8 mouse cellular contexts compared by ENCODE assay signal in the genomic region with DNA sequence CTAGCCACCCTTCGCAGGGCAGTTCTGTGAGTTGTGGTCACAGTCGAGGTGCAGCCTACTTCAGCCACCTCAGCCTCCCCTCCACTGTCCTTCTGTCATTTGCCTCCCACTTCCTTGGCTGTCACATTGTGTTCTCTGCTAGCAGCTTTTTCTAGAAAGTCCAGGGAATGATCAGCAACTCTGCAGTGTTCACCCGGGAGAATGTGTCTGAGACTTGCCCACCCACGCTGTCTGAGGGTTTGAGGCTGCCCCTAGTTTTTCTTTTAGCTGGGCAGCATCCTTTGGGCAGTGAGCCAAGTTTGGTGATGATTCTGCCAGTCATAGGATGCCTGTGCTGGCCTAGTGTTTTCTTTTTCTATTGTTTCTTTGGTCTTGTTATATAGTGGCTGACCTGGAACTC. TPM values are rescaled to one million over a fixed set of nuclear protein-coding genes. Genes with fewer than 3 reads are reported as not detected.
A peak's percentile ranks its signal among the peaks of the same experiment; 100 is the strongest.
DNase-seq lines count a peak whose midpoint lies in the region; ATAC-seq and TF ChIP-seq lines count a peak whose summit lies in the region.

No protein-coding gene starts in this region.

- TF ChIP-seq CTCF in liver, embryonic 14.5 days (IDR thresholded peaks at IDR 0.05; ENCODE audit: low read depth): no peak

- no peaks in the 10 kb centered on the region for H3K27me3 ChIP-seq in heart, embryonic 15.5 days
- no peaks in the 10 kb centered on the region for H3K27me3 ChIP-seq in liver, embryonic 14.5 days (ENCODE audit: control insufficient read depth, insufficient read depth, low read length)

- no peaks in the 10 kb centered on the region for H3K9me3 ChIP-seq in heart, embryonic 15.5 days (replicated peaks)
- no peaks in the 10 kb centered on the region for H3K9me3 ChIP-seq in liver, embryonic 14.5 days (ENCODE audit: control insufficient read depth, low read length)

- TF ChIP-seq EP300 in liver, embryonic 14.5 days (IDR thresholded peaks at IDR 0.05; ENCODE audit: low read depth): no peak

- WGBS in heart, embryonic 15.5 days: 54% methylated on average over 4 of the region's 4 CpGs
- 49% methylated on average over 4 of the region's 4 CpGs for WGBS in liver, embryonic 14.5 days (ENCODE audit: insufficient replicate concordance)

- H3K4me3 ChIP-seq in brown adipose tissue, adult 24 weeks (ENCODE audit: insufficient read depth, low read depth, low read length): peak overlapping the region; percentile 94
- H3K4me3 ChIP-seq in heart, embryonic 15.5 days: peak overlapping the region; percentile 89
- H3K4me3 ChIP-seq in liver, embryonic 14.5 days (ENCODE audit: insufficient read depth in 1 of 2, low read depth in 2 of 2, low read length in 2 of 2): peak overlapping the region; percentile 86 to 99

- H3K36me3 ChIP-seq in heart, embryonic 15.5 days: no peaks in the 10 kb centered on the region
- no peaks in the 10 kb centered on the region for H3K36me3 ChIP-seq in liver, embryonic 14.5 days (replicated peaks; ENCODE audit: control insufficient read depth, insufficient read depth, low read depth)

- peak overlapping the region; percentile 90; the same call in 1 of the 2 replicates for H3K9ac ChIP-seq in heart, embryonic 15.5 days
- H3K9ac ChIP-seq in liver, embryonic 14.5 days (replicated peaks): peak overlapping the region; percentile 84

- peaks cover 33% of the 10 kb centered on the region for H3K4me1 ChIP-seq in brown adipose tissue, adult 24 weeks (ENCODE audit: control insufficient read depth, insufficient read depth, insufficient read length, low read length)
- peaks cover 73% of the 10 kb centered on the region for H3K4me1 ChIP-seq in heart, embryonic 15.5 days (replicated peaks)
- H3K4me1 ChIP-seq in liver, embryonic 14.5 days (replicated peaks; ENCODE audit: control insufficient read depth in 2 of 2, insufficient read depth in 2 of 2, low read length in 1 of 2): peaks cover 20 to 43% of the 10 kb centered on the region in 2 experiments

- H3K27ac ChIP-seq in brown adipose tissue, adult 24 weeks (replicated peaks; ENCODE audit: low read depth, low read length): peak overlapping the region; percentile 84
- H3K27ac ChIP-seq in heart, embryonic 15.5 days: peak overlapping the region; percentile 87
- no peak overlapping the region for H3K27ac ChIP-seq in liver, embryonic 14.5 days

- peak overlapping the region; percentile 74 for H3K4me2 ChIP-seq in heart, embryonic 15.5 days
- H3K4me2 ChIP-seq in liver, embryonic 14.5 days (ENCODE audit: low read depth): peak overlapping the region; percentile 97

- no peak for ATAC-seq in heart, embryonic 15.5 days (replicated peaks; ENCODE audit: insufficient number of reproducible peaks, insufficient read depth, low FRiP score, low read depth)
- no peak for ATAC-seq in liver, embryonic 14.5 days (ENCODE audit: insufficient read depth)
- no peak for ATAC-seq in inflammation-experienced regulatory T-cells, adult 6 months

- DNase-seq in left cerebral cortex, adult 18-20 months (ENCODE audit: low spot score in 2 of 2): peak; percentile 65 to 79
- no peak for DNase-seq in left cerebral cortex, adult 11 months (ENCODE audit: low spot score)
- DNase-seq in liver, embryonic 14.5 days (ENCODE audit: low read depth in 3 of 3, low spot score in 3 of 3): no peak
- DNase-seq in thymus, postnatal 36 days: no peak
- DNase-seq in thymus, postnatal 14 days: no peak

RNA-seq across cellular contexts. Expression of gene Dot1l, which starts 2.0 kb away (rescaled TPM):
- 10 to 100 TPM; 43.0 to 44.4 TPM for total RNA-seq in left cerebral cortex, adult 18-20 months (2021)
- polyA plus RNA-seq in brown adipose tissue, adult 24 weeks (2012; ENCODE audit: insufficient read depth, insufficient read length, missing spikeins): 11.5 and 15.8 TPM in 2 replicates
- polyA plus RNA-seq in heart, embryonic 15.5 days (2015; fragmentation: Nextera tagmentation; extraction: Ambion mirVana): 16.1 and 22.4 TPM in 2 replicates
- 11.5 and 11.6 TPM in 2 replicates for polyA plus RNA-seq in liver, embryonic 14.5 days (2012; rRNA removed)
- 7.1 and 8.3 TPM in 2 replicates for polyA plus RNA-seq in liver, embryonic 14.5 days (2014; fragmentation: Nextera tagmentation; extraction: Ambion mirVana)
- polyA plus RNA-seq in inflammation-experienced regulatory T-cells, adult 6 months (2017; shearing (Covaris generic)): 10 to 100 TPM; 10.9 to 23.4 (median 15.3) TPM

RNA-seq across cellular contexts. Expression of gene Ap3d1, which starts 14.9 kb away (rescaled TPM):
- total RNA-seq in left cerebral cortex, adult 18-20 months (2021): 100 to 1,000 TPM; 140 to 153 TPM
- polyA plus RNA-seq in brown adipose tissue, adult 24 weeks (2012; ENCODE audit: insufficient read depth, insufficient read length, missing spikeins): 35.0 and 40.9 TPM in 2 replicates
- polyA plus RNA-seq in heart, embryonic 15.5 days (2015; fragmentation: Nextera tagmentation; extraction: Ambion mirVana): 45.0 and 51.4 TPM in 2 replicates
- 24.5 and 26.2 TPM in 2 replicates for polyA plus RNA-seq in liver, embryonic 14.5 days (2012; rRNA removed)
- polyA plus RNA-seq in liver, embryonic 14.5 days (2014; fragmentation: Nextera tagmentation; extraction: Ambion mirVana): 20.1 and 22.4 TPM in 2 replicates
- 10 to 100 TPM; 20.9 to 33.0 (median 29.8) TPM for polyA plus RNA-seq in inflammation-experienced regulatory T-cells, adult 6 months (2017; shearing (Covaris generic))

RNA-seq across cellular contexts. Expression of gene Sf3a2, which starts 41.0 kb away (rescaled TPM):
- 10 to 100 TPM; 46.8 to 53.3 TPM for total RNA-seq in left cerebral cortex, adult 18-20 months (2021)
- 12.1 and 15.3 TPM in 2 replicates for polyA plus RNA-seq in brown adipose tissue, adult 24 weeks (2012; ENCODE audit: insufficient read depth, insufficient read length, missing spikeins)
- 38.3 and 48.3 TPM in 2 replicates for polyA plus RNA-seq in heart, embryonic 15.5 days (2015; fragmentation: Nextera tagmentation; extraction: Ambion mirVana)
- 26.1 and 35.6 TPM in 2 replicates for polyA plus RNA-seq in liver, embryonic 14.5 days (2012; rRNA removed)
- 36.1 and 40.7 TPM in 2 replicates for polyA plus RNA-seq in liver, embryonic 14.5 days (2014; fragmentation: Nextera tagmentation; extraction: Ambion mirVana)
- polyA plus RNA-seq in inflammation-experienced regulatory T-cells, adult 6 months (2017; shearing (Covaris generic)): 10 to 100 TPM; 12.1 to 22.6 (median 17.8) TPM

RNA-seq across cellular contexts. Expression of gene Plekhj1, which starts 41.5 kb away (rescaled TPM):
- 10 to 100 TPM; 66.1 to 77.7 TPM for total RNA-seq in left cerebral cortex, adult 18-20 months (2021)
- polyA plus RNA-seq in brown adipose tissue, adult 24 weeks (2012; ENCODE audit: insufficient read depth, insufficient read length, missing spikeins): 30.2 and 40.5 TPM in 2 replicates
- 65.2 and 83.1 TPM in 2 replicates for polyA plus RNA-seq in heart, embryonic 15.5 days (2015; fragmentation: Nextera tagmentation; extraction: Ambion mirVana)
- 46.7 and 50.8 TPM in 2 replicates for polyA plus RNA-seq in liver, embryonic 14.5 days (2012; rRNA removed)
- 77.0 and 85.0 TPM in 2 replicates for polyA plus RNA-seq in liver, embryonic 14.5 days (2014; fragmentation: Nextera tagmentation; extraction: Ambion mirVana)
- polyA plus RNA-seq in inflammation-experienced regulatory T-cells, adult 6 months (2017; shearing (Covaris generic)): 100 to 1,000 TPM; 127 to 149 (median 146) TPM

RNA-seq across cellular contexts. Expression of gene Amh, which starts 48.1 kb away (rescaled TPM):
- total RNA-seq in left cerebral cortex, adult 18-20 months (2021): 1 to 10 TPM; 2.4 to 2.9 TPM
- polyA plus RNA-seq in brown adipose tissue, adult 24 weeks (2012; ENCODE audit: insufficient read depth, insufficient read length, missing spikeins): not detected in 2 replicates
- polyA plus RNA-seq in heart, embryonic 15.5 days (2015; fragmentation: Nextera tagmentation; extraction: Ambion mirVana): 0.16 and 0.19 TPM in 2 replicates
- polyA plus RNA-seq in liver, embryonic 14.5 days (2012; rRNA removed): 0.31 and 0.36 TPM in 2 replicates
- polyA plus RNA-seq in liver, embryonic 14.5 days (2014; fragmentation: Nextera tagmentation; extraction: Ambion mirVana): 0.08 TPM in 1 of 2 replicates, not detected in the other
- polyA plus RNA-seq in inflammation-experienced regulatory T-cells, adult 6 months (2017; shearing (Covaris generic)): not detected

Comparison
In these comparisons a context has a peak if more than half of its experiments do, and no peak if none do; other contexts are left out.
1. DNase-seq: peak in left cerebral cortex, adult 18-20 months (2 of 2); none in left cerebral cortex, adult 11 months (single experiment), liver, embryonic 14.5 days (0 of 3), thymus, postnatal 36 days (0 of 2) and thymus, postnatal 14 days (single experiment).
2. Peak in every context shown above with its lines, with median percentiles within 50 percentile points of each other: H3K4me3 ChIP-seq.